Mouse (Mus musculus) CH12.LX (cell line): ENCODE data around the gene Ugcg.

ENCODE experiments used
- CHD1 ChIP-seq: IDR thresholded peaks from 2 replicates; pipeline ENCODE4 v1.6.1; 2012; ENCODE audit warnings: low read depth, low read length, improper control_type of control experiment, inconsistent platforms
- CHD2 ChIP-seq: IDR thresholded peaks from 2 replicates; pipeline ENCODE4 v1.6.1; 2011; ENCODE audit warnings: low read length, improper control_type of control experiment
- CTCF ChIP-seq, 2 experiments: IDR thresholded peaks in 1 of 2; conservative IDR thresholded peaks in 1 of 2; 2 replicates each; pipeline ENCODE4 v1.5.1; 2011 to 2012; ENCODE audit warnings: low read depth in 2 of 2, low read length in 2 of 2, improper control_type of control experiment in 1 of 2, inconsistent platforms in 1 of 2, mild to moderate bottlenecking in 1 of 2, moderate library complexity in 1 of 2
- EP300 ChIP-seq: IDR thresholded peaks from 2 replicates; pipeline ENCODE4 v1.6.1; 2011; ENCODE audit warnings: low read length, improper control_type of control experiment
- KAT2A ChIP-seq: IDR thresholded peaks from 2 replicates; pipeline ENCODE4 v1.6.1; 2012; ENCODE audit warnings: low read length, improper control_type of control experiment, inconsistent platforms; ENCODE audit not compliant: insufficient replicate concordance
- MAFK ChIP-seq: IDR thresholded peaks from 2 replicates; pipeline ENCODE4 v1.6.1; 2011; ENCODE audit warnings: low read length, improper control_type of control experiment; ENCODE audit not compliant: insufficient replicate concordance
- MAX ChIP-seq: IDR thresholded peaks from 2 replicates; pipeline ENCODE4 v1.6.1; 2011; ENCODE audit warnings: low read length, improper control_type of control experiment
- NELFE ChIP-seq: IDR thresholded peaks from 2 replicates; pipeline ENCODE4 v1.6.1; 2011; ENCODE audit warnings: low read depth, low read length, improper control_type of control experiment
- NRF1 ChIP-seq: IDR thresholded peaks from 2 replicates; pipeline ENCODE4 v1.6.1; 2014; ENCODE audit warnings: low read depth, mild to moderate bottlenecking, inconsistent platforms, low read length, improper control_type of control experiment, moderate library complexity
- POLR2A ChIP-seq: IDR thresholded peaks from 2 replicates; pipeline ENCODE4 v1.6.1; 2011; ENCODE audit warnings: low read depth, mild to moderate bottlenecking, improper control_type of control experiment, low read length
- POLR2AphosphoS2 ChIP-seq: IDR thresholded peaks from 2 replicates; pipeline ENCODE4 v1.6.1; 2011; ENCODE audit warnings: low read depth, low read length, improper control_type of control experiment

- TF ChIP-seq KAT2A (no peak), POLR2A (no peak), EP300 (no peak), CHD1 (no peak), CTCF (conservative IDR thresholded peaks at IDR 0.05 in 1 of 2, IDR thresholded peaks at IDR 0.05 in 1 of 2; ENCODE audit: low read depth in 2 of 2, low read length in 2 of 2) (no peak), CHD2 (no peak), MAX (no peak), POLR2AphosphoS2 (no peak), NELFE (no peak), MAFK (no peak), NRF1 (no peak)
Measured at GRCm38 (mm10) chr4:59175929-59176328, 13.1 kb upstream of the Ugcg start.
